Mouse (Mus musculus) gastrocnemius, adult 2 months (tissue): ENCODE data around the gene Chuk. TPM values are rescaled to one million over a fixed set of nuclear protein-coding genes. Genes with fewer than 3 reads are reported as not detected.

Experiments
- DNase-seq: peaks from one replicate; pipeline ENCODE4 v3.0.0; 2022
- H3K27ac ChIP-seq: fragments of 200-600 bp; 2 replicates; pipeline ENCODE4 v1.8.1; 2022; ENCODE audit warnings: mild to moderate bottlenecking
- H3K4me3 ChIP-seq: fragments of 200-600 bp; 2 replicates; pipeline ENCODE4 v1.8.1; 2022; ENCODE audit warnings: mild to moderate bottlenecking, moderate library complexity
- CTCF ChIP-seq: fragments of 200-600 bp; IDR thresholded peaks from 2 replicates; pipeline ENCODE4 v1.8.1; 2022; ENCODE audit warnings: antibody characterized with exemption, mild to moderate bottlenecking, moderate library complexity
- intact Hi-C: fragments of 180-260 bp; cut with DNase I; formaldehyde crosslinking; loops from one replicate; pipeline ENCODE4 v1.15.1; 2025
- total RNA-seq, 2 experiments: library from RNA; stranded (reverse); gene quantifications; 2 replicates each; pipeline ENCODE4 v1.2.3; 2021

Gene Chuk
- total RNA-seq, 2 experiments from 2014 or later: 16.0 to 17.5 TPM

GRCm38 (mm10) chr19:44086278-44086677 is 21.0 kb downstream of the Chuk start:
- TF ChIP-seq CTCF: no peak
- Histone ChIP-seq H3K4me3 (no peak overlapping the region), H3K27ac (no peak overlapping the region)
- intact Hi-C loops: no loop called here
- no peak for DNase-seq

- no peak for TF ChIP-seq CTCF
- H3K27ac ChIP-seq: no peak overlapping the region
- H3K4me3 ChIP-seq: no peak overlapping the region
- DNase-seq: no peak
- intact Hi-C loops: no loop called here
Observed at GRCm38 (mm10) chr19:44080920-44081319, 26.4 kb downstream of the Chuk start.

- H3K27ac ChIP-seq: no peak overlapping the region
- no peak for DNase-seq
- H3K4me3 ChIP-seq: no peak overlapping the region
- intact Hi-C loops: no loop called here
- no peak for TF ChIP-seq CTCF
Observed at GRCm38 (mm10) chr19:44080023-44080422, 27.3 kb downstream of the Chuk start.

GRCm38 (mm10) chr19:44077024-44077423 is 30.3 kb downstream of the Chuk start:
- Histone ChIP-seq H3K27ac (no peak overlapping the region), H3K4me3 (no peak overlapping the region)
- intact Hi-C loops: no loop called here
- DNase-seq: no peak
- no peak for TF ChIP-seq CTCF

- no peak overlapping the region for H3K4me3 ChIP-seq
- no peak for DNase-seq
- H3K27ac ChIP-seq: no peak overlapping the region
- TF ChIP-seq CTCF: no peak
- intact Hi-C loops: no loop called here
Observed at GRCm38 (mm10) chr19:44076457-44076856, 30.8 kb downstream of the Chuk start.

GRCm38 (mm10) chr19:44074986-44075385 is 32.3 kb downstream of the Chuk start:
- H3K4me3 ChIP-seq: no peak overlapping the region
- peak; percentile 17 for DNase-seq
- intact Hi-C loops: no loop called here
- no peak for TF ChIP-seq CTCF
- H3K27ac ChIP-seq: no peak overlapping the region

- peak; percentile 16 for DNase-seq
- Histone ChIP-seq H3K27ac (no peak overlapping the region), H3K4me3 (no peak overlapping the region)
- no peak for TF ChIP-seq CTCF
- intact Hi-C loops: no loop called here
Observed at GRCm38 (mm10) chr19:44071166-44071565, 36.1 kb downstream of the Chuk start.

GRCm38 (mm10) chr19:44069914-44070232 is 37.4 kb downstream of the Chuk start:
- Histone ChIP-seq H3K4me3 (peak overlapping the region; percentile 83), H3K27ac (peak overlapping the region; percentile 90)
- intact Hi-C loops: no loop called here
- TF ChIP-seq CTCF: no peak
- DNase-seq: no peak

- Histone ChIP-seq H3K4me3 (peak within 1 kb of the TSS; percentile 83), H3K27ac (peak within 1 kb of the TSS; percentile 90)
- intact Hi-C loops: no loop called here
- no peak for TF ChIP-seq CTCF
- peak; percentile 95 for DNase-seq
Observed at GRCm38 (mm10) chr19:44069121-44069913, 38.0 kb downstream of the Chuk start, which contains the start of gene Erlin1. Erlin1 (minus strand) TSS chr19:44069785.

- intact Hi-C loops: no loop called here
- no peak for TF ChIP-seq CTCF
- H3K27ac ChIP-seq: no peak overlapping the region
- no peak for DNase-seq
- peak overlapping the region; percentile 83 for H3K4me3 ChIP-seq
Observed at GRCm38 (mm10) chr19:44068232-44068631, 39.0 kb downstream of the Chuk start.

- no peak overlapping the region for H3K4me3 ChIP-seq
- TF ChIP-seq CTCF: no peak
- intact Hi-C loops: no loop called here
- no peak overlapping the region for H3K27ac ChIP-seq
- no peak for DNase-seq
Observed at GRCm38 (mm10) chr19:44067323-44068049, 39.8 kb downstream of the Chuk start.

- no peak for DNase-seq
- Histone ChIP-seq H3K27ac (no peak overlapping the region), H3K4me3 (no peak overlapping the region)
- intact Hi-C loops: no loop called here
- TF ChIP-seq CTCF: no peak
Observed at GRCm38 (mm10) chr19:44064734-44065133, 42.5 kb downstream of the Chuk start.

GRCm38 (mm10) chr19:44063773-44064172 is 43.5 kb downstream of the Chuk start:
- no peak overlapping the region for H3K27ac ChIP-seq
- no peak overlapping the region for H3K4me3 ChIP-seq
- no peak for DNase-seq
- no peak for TF ChIP-seq CTCF
- intact Hi-C loops: no loop called here

GRCm38 (mm10) chr19:44060226-44060625 is 47.1 kb downstream of the Chuk start:
- Histone ChIP-seq H3K4me3 (no peak overlapping the region), H3K27ac (no peak overlapping the region)
- TF ChIP-seq CTCF: no peak
- DNase-seq: no peak
- intact Hi-C loops: no loop called here
